Mouse (Mus musculus) liver, embryonic 16.5 days (tissue): Measurements from ENCODE around the gene Gm10570. TPM values are rescaled to one million over a fixed set of nuclear protein-coding genes. Genes with fewer than 3 reads are reported as not detected.

Experiments used
- ATAC-seq: fragments of 200-750 bp; cut with Nextera tagmentation; 2 replicates; pipeline ENCODE4 v1.8.0; 2017; ENCODE audit warnings: low read depth, mild to moderate bottlenecking, moderate number of reproducible peaks, moderate library complexity
- H3K27ac ChIP-seq: fragments of 300-500 bp; sonication (generic); 2 replicates; pipeline ENCODE4 v1.5.1; 2014; ENCODE audit warnings: mild to moderate bottlenecking, low read length
- H3K27me3 ChIP-seq: fragments of 300-500 bp; sonication (generic); 2 replicates; pipeline ENCODE4 v1.6.1; 2014; ENCODE audit warnings: low read depth, low read length, mixed read lengths; ENCODE audit not compliant: control insufficient read depth, insufficient read depth
- H3K36me3 ChIP-seq: fragments of 300-500 bp; sonication (generic); 2 replicates; pipeline ENCODE4 v1.6.1; 2014; ENCODE audit warnings: mild to moderate bottlenecking; ENCODE audit not compliant: control insufficient read depth, insufficient read depth
- H3K4me1 ChIP-seq: fragments of 300-500 bp; sonication (generic); 2 replicates; pipeline ENCODE4 v1.6.1; 2014; ENCODE audit warnings: low read depth, low read length, mixed read lengths; ENCODE audit not compliant: control insufficient read depth
- H3K4me2 ChIP-seq: fragments of 300-500 bp; sonication (generic); 2 replicates; pipeline ENCODE4 v1.6.1; 2014; ENCODE audit warnings: low read depth, low read length, mixed read lengths
- H3K4me3 ChIP-seq: fragments of 300-500 bp; sonication (generic); 2 replicates; pipeline ENCODE4 v1.5.1; 2014; ENCODE audit warnings: low read depth, mild to moderate bottlenecking, low read length
- H3K9ac ChIP-seq: fragments of 300-500 bp; sonication (generic); 2 replicates; pipeline ENCODE4 v1.6.1; 2014; ENCODE audit warnings: low read depth, low read length
- H3K9me3 ChIP-seq: fragments of 300-500 bp; sonication (generic); replicated peaks from 2 replicates; pipeline ENCODE4 v1.6.1; 2016; ENCODE audit warnings: low read length; ENCODE audit not compliant: control insufficient read depth
- WGBS: fragments of 180-500 bp; shearing (Covaris S2); extraction: QIAGEN DNeasy Blood & Tissue Kit; methylation state at CpG from one replicate; pipeline ENCODE4 v1.1.7; 2014; ENCODE audit not compliant: insufficient replicate concordance; 5-methylcytosine and 5-hydroxymethylcytosine counted together
- polyA plus RNA-seq: library from polyadenylated mRNA; unstranded; fragments of >200 nt; fragmentation: Nextera tagmentation; extraction: Ambion mirVana; gene quantifications from 2 replicates; pipeline ENCODE4 v1.2.1, GENCODE M21; 2015

Gm10570 gene
- polyA plus RNA-seq, 1 experiment from 2014 or later, result not detected

DNA sequence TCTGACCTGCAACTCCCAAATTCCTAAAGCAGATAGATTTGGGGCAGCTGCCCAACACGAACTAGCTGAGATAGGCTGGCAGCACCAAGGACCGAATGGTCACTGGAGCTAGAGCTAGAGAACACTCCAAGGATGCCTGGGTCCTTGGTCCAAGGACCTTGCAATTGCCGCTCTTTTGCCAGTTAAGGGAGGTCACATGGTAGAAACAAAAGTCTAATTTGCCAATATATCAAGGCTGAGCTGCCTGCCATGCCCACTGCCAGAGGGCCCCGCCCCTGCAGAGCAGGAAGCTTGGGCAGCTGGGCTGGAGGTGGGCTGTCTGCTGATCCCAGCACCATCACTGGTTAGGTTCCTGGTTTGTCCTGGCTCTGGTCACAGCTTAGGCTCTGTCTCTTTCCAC lies 5.1 kb upstream of the Gm10570 start:
- Histone ChIP-seq H3K4me3 (no peak overlapping the region), H3K4me2 (no peak overlapping the region)

GRCm38 (mm10) chr4:130312526-130312925 lies 4.1 kb upstream of the Gm10570 start:
- 68% methylated on average over 3 of the region's 3 CpGs for WGBS
- H3K27me3 ChIP-seq, result peaks cover 43% of the 10 kb centered on the region
- no peak overlapping the region for H3K9ac ChIP-seq
- no peak for ATAC-seq
- no peaks in the 10 kb centered on the region for H3K9me3 ChIP-seq
- no peak overlapping the region for H3K4me2 ChIP-seq
- no peak overlapping the region for H3K4me3 ChIP-seq
- H3K4me1 ChIP-seq, result peaks cover 8% of the 10 kb centered on the region
- no peaks in the 10 kb centered on the region for H3K36me3 ChIP-seq
- no peak overlapping the region for H3K27ac ChIP-seq

More for the DNA sequence above, 5.1 kb upstream of the Gm10570 start:
- Histone ChIP-seq H3K27ac (no peak overlapping the region), H3K36me3 (no peaks in the 10 kb centered on the region), H3K9ac (no peak overlapping the region), H3K27me3 (peaks cover 32% of the 10 kb centered on the region), H3K4me1 (no peaks in the 10 kb centered on the region; the same call in 1 of the 2 replicates), H3K9me3 (no peaks in the 10 kb centered on the region)
- 76% methylated on average over 4 of the region's 4 CpGs for WGBS
- no peak for ATAC-seq

- Histone ChIP-seq H3K9me3 (no peaks in the 10 kb centered on the region), H3K4me1 (peaks cover 8% of the 10 kb centered on the region), H3K4me2 (no peak overlapping the region), H3K27me3 (peaks cover 64% of the 10 kb centered on the region), H3K36me3 (no peaks in the 10 kb centered on the region), H3K9ac (no peak overlapping the region), H3K27ac (no peak overlapping the region), H3K4me3 (no peak overlapping the region)
- WGBS, result 45% methylated on average over 8 of the region's 8 CpGs
- no peak for ATAC-seq
Observed at GRCm38 (mm10) chr4:130309254-130309653, 780 bp upstream of the Gm10570 start.

GRCm38 (mm10) chr4:130307851-130308230 lies 633 bp downstream of the Gm10570 start:
- Histone ChIP-seq H3K27ac (no peak overlapping the region), H3K4me3 (peak overlapping the region; percentile 49), H3K4me2 (peak overlapping the region; percentile 64), H3K9ac (no peak overlapping the region; the same call in 1 of the 2 replicates), H3K4me1 (peaks cover 9% of the 10 kb centered on the region), H3K36me3 (no peaks in the 10 kb centered on the region), H3K27me3 (peaks cover 64% of the 10 kb centered on the region), H3K9me3 (no peaks in the 10 kb centered on the region)
- 2% methylated on average over 23 of the region's 23 CpGs for WGBS
- ATAC-seq, result peak; percentile 43; the same call in 1 of the 2 replicates

DNA sequence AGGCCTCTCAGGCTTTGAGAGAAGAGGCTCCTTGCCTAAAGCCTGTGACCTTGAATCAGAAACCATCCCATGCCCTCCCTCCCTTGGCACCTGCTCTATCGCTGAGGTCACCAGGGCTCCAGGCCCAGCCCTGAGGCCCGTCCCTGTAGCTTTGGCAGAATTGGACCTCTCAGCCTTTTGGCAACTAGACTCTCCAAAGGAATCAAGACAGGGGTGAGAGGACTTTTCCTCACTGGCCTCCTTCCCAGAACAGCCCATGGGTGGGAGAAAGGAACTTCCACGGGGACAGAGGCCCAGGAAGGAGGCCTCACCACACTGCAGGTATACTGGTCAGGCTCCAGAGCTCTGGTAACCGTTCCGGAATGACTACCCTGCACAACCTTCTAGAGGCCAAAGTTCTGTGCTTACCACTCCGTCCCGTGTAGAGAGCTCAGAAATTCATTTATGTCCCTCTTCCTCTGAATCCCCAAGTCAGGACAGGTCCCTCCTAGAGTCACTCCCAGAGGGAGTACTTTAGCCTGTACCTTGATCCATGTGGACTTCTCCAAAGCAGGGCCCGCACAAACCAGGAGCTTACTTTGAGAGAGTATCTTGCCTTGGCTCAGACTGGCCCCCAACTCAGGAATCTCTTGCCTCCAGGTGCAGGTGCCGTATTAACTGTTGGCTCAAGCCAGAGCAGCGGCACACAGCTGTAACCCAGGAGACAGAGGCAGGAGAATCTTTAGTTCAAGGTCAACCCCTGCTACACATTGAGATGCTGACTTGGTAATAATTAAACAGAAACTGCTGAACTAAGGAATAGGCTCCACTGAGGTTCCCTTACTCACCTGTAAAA lies 1.5 kb downstream of the Gm10570 start:
- no peak overlapping the region for H3K4me3 ChIP-seq

DNA sequence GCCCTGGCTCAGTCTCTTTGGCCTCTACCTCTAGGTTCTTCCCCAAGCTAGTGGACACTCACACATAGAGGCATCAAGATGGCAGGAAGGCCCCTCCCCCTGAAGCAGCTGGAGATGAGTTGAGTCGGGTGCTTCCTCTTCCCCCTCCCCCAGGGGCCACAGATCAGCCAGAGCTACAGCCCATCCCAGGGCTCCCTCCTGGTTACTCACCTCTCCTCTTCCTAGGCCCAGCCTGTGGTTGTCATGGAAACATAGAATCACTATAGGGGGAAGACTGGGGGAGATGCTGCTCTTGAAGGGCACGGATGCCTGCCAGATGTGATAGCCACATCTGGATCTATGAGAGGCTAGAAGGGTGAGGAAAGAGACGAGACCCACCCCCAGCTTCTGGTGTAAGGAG lies 3.7 kb downstream of the Gm10570 start:
- H3K36me3 ChIP-seq, result no peaks in the 10 kb centered on the region
- no peak overlapping the region for H3K27ac ChIP-seq
- no peak overlapping the region for H3K4me2 ChIP-seq
- no peak overlapping the region for H3K4me3 ChIP-seq
- no peaks in the 10 kb centered on the region for H3K9me3 ChIP-seq
- peaks cover 19% of the 10 kb centered on the region for H3K4me1 ChIP-seq
- peaks cover 44% of the 10 kb centered on the region for H3K27me3 ChIP-seq
- no peak overlapping the region for H3K9ac ChIP-seq
- WGBS, result 23% methylated on average over 3 of the region's 3 CpGs
- no peak for ATAC-seq

More for the DNA sequence above, 1.5 kb downstream of the Gm10570 start:
- no peak overlapping the region for H3K4me2 ChIP-seq
- 68% methylated on average over 10 of the region's 10 CpGs for WGBS
- ATAC-seq, result no peak
- no peak overlapping the region for H3K9ac ChIP-seq
- H3K36me3 ChIP-seq, result no peaks in the 10 kb centered on the region
- H3K27ac ChIP-seq, result no peak overlapping the region
- peaks cover 18% of the 10 kb centered on the region for H3K4me1 ChIP-seq
- no peaks in the 10 kb centered on the region for H3K9me3 ChIP-seq
- H3K27me3 ChIP-seq, result peaks cover 64% of the 10 kb centered on the region

DNA sequence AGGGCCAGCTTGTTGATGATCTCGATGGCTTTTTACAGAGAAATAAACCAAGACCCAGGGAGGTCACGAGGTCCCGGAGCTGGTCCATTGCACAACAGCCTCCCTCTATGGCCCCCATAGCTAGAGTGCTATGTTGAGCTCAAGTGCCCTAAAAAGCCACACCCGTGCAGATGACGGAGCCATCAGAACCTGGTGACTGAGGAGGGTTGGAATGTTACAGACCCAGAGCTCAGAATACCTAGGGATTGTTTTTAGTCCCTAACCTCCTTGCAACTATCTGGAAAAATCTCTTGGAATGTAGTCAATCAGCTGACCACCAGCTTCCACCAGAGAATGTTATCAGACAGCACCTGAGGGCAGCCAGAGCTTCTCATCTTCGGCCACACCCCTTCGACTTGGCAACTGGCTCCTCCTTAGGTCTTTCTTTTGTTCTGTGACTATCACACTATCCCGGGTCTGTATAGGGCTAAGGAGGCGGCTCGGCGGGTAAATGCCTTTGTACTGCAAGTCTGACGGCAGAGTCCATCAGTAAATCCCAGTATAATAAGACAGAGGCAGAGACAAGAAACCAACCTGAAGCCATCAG lies 6.1 kb downstream of the Gm10570 start:
- H3K9ac ChIP-seq, result no peak overlapping the region
- H3K27ac ChIP-seq, result no peak overlapping the region
- peaks cover 20% of the 10 kb centered on the region for H3K27me3 ChIP-seq
- H3K4me3 ChIP-seq, result no peak overlapping the region
- H3K4me2 ChIP-seq, result peak overlapping the region; percentile 5; the same call in 1 of the 2 replicates
- H3K9me3 ChIP-seq, result no peaks in the 10 kb centered on the region
- H3K4me1 ChIP-seq, result peaks cover 22% of the 10 kb centered on the region
- WGBS, result 32% methylated on average over 12 of the region's 12 CpGs
- ATAC-seq, result peak; percentile 56
- no peaks in the 10 kb centered on the region for H3K36me3 ChIP-seq

DNA sequence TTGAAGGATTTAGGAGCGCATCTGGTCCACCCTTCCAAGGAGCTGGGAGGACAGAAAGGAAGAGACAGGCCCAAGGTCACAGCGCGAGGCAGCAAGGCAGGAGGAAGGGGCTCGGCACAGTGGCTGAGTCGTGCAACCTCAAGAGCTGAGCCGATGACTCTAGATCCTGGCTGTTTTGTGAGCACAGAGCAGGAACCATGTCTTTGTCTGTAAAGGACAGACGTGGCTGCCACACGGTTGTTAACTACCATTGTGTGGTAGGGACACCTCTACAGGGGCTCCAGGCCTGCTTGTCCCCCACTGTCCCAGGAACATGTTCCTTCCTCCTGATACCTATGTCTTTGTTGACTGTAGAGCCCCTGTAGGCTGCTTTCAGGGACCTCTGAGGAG lies 8.8 kb downstream of the Gm10570 start:
- Histone ChIP-seq H3K9me3 (no peaks in the 10 kb centered on the region), H3K9ac (no peak overlapping the region), H3K36me3 (no peaks in the 10 kb centered on the region), H3K4me3 (no peak overlapping the region), H3K27ac (no peak overlapping the region), H3K4me2 (no peak overlapping the region), H3K4me1 (peaks cover 43% of the 10 kb centered on the region), H3K27me3 (peaks cover under 1% of the 10 kb centered on the region; the same call in 1 of the 2 replicates)
- WGBS, result 66% methylated on average over 8 of the region's 8 CpGs
- ATAC-seq, result no peak
